Mouse (Mus musculus) adrenal gland, postnatal 10 days (tissue): ENCODE measurements around the gene Bbs12. TPM values are rescaled to one million over a fixed set of nuclear protein-coding genes. Genes with fewer than 3 reads are reported as not detected.

Experiments used
- total RNA-seq, 2 experiments: library from RNA; stranded (reverse); gene quantifications; 2 replicates each; pipeline ENCODE4 v1.2.3; 2021

The Bbs12 gene
- total RNA-seq, 2 experiments from 2014 or later: 2.8 to 5.5 TPM

Other genes with a start within 250 kb of the Bbs12 start
- gene Adad1, start 249.0 kb upstream of the Bbs12 start, total RNA-seq: not detected
- gene Il2, start 186.6 kb upstream of the Bbs12 start, total RNA-seq: not detected
- not detected for gene Il21, start 79.9 kb upstream of the Bbs12 start, total RNA-seq
- gene Cetn4, start 154 bp downstream of the Bbs12 start, total RNA-seq: 1 to 10 TPM; 3.0 to 3.8 TPM
- gene Fgf2, start 35.8 kb downstream of the Bbs12 start, total RNA-seq: 1 to 10 TPM; 4.6 to 5.2 TPM
- gene Spata5, start 107.3 kb downstream of the Bbs12 start, total RNA-seq: 10 to 100 TPM; 21.5 to 27.7 TPM
- 10 to 100 TPM; 21.7 to 24.9 TPM for gene Nudt6, start 107.7 kb downstream of the Bbs12 start, total RNA-seq